Mouse (Mus musculus) heart, postnatal 0 days (tissue): ENCODE measurements around the gene Clip4.

Experiments
- CTCF ChIP-seq: IDR thresholded peaks from 2 replicates; pipeline ENCODE4 v1.5.1; 2016; ENCODE audit warnings: antibody characterized with exemption, control low read depth, low read depth
- EP300 ChIP-seq: IDR thresholded peaks from 2 replicates; pipeline ENCODE4 v1.6.1; 2016; ENCODE audit warnings: antibody characterized with exemption, low read depth

- TF ChIP-seq CTCF (no peak), EP300 (no peak)
Measured at GRCm38 (mm10) chr17:71871981-71872380, 103.7 kb downstream of the Clip4 start.
